Mouse (Mus musculus) neural tube, postnatal 0 days (tissue): ENCODE data around the gene Spi1. TPM values are rescaled to one million over a fixed set of nuclear protein-coding genes. Genes with fewer than 3 reads are reported as not detected.

ENCODE experiments used
- polyA plus RNA-seq: library from polyadenylated mRNA; unstranded; fragments of >200 nt; fragmentation: Nextera tagmentation; extraction: Ambion mirVana; gene quantifications from 2 replicates; pipeline ENCODE4 v1.2.1, GENCODE M21; 2015

Gene Spi1
- 7.3 and 7.9 TPM in 2 replicates for polyA plus RNA-seq

DNA sequence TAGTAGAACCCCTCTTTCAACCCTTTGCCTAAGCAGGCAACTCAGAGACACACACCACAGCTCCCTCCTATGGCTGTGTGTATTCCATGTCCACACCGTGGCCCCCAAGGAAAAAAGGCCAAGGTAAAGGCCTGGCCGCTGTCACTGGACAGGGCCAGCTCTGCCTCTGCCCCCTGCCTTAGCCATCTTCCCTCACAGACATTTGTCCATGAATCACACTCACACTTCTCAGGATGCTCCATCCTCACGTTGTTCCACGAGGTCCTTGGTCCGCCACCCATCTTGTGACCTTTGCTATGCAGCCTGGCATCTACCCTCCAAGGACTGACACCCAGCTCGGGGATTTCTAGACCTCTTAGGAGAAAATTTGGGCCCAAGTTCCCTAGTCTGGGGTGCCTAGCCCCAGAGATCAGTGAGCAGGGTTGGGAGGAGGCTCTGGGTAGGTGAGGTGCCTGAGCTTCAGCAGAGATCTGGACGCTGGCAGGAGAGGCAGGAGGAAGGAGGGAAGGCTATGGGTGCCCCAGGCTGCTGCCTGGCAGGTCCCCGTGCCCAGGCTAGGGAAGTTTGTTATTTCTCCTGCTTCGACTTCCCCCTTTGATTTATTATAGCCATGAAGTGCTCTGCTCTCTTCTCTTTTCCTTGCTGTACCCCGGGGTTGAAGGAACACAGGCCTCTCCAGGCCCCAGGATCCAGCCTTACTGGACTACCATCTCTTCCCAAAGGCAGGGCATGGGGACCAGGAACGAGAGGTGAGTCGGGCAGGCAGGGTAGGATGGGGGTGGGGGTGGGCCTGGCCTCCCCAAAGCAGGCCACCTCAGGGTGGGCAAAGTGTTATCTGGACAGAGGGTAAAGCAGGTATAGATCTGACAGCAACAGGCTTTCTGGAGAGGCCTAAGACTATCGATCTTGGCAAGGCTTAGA, at the start of gene Spi1:
TSS of gene Spi1 (plus strand) at position 616 of the 921 bp plus-strand sequence.

DNA sequence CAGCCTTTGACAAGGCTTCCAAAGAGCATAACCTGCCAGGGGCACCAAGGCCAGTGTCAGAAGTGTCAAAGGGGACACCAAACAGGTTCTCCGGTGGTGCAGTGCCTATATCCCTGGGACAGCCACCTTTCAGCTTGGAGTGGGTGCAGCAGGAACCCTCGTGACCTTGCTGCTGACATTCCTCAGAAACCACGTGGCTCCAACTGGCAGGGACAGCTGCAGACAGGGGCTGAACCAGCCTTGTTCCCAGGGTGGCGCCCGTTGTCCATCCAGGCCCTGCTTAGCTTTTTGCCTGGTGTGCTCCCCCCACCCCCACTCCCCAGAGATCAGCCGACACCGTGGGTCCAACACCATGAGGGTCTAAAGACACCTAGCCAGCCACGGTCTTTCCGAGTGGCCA, 46.8 kb upstream of the Spi1 start, which contains the start of gene Rapsn:
TSS of gene Rapsn (plus strand) at position 236 of the 400 bp plus-strand sequence.

DNA sequence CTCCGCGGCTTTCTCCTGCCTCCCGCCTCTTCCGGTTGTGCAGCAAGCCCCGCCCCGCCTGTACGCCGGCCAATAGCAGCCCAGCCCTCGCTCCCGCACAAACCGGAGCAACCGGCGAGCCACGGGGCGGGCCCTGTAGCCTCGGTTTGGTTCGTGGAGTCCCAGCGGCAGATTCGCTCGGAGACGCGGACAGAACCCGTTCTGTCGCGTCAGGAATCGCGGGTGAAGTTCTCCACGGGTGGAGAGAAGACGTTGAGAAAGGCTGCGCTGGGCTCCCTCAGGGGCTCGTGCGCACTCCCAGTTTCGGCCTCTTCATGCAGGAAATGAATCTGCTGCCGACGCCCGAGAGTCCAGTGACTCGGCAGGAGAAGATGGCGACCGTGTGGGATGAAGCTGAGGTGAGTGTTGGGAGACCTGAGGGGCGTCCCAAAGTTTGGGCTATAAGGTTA, 28.2 kb upstream of the Spi1 start, which contains the start of gene Psmc3:
TSS of gene Psmc3 (plus strand) at position 76 of the 449 bp plus-strand sequence.

DNA sequence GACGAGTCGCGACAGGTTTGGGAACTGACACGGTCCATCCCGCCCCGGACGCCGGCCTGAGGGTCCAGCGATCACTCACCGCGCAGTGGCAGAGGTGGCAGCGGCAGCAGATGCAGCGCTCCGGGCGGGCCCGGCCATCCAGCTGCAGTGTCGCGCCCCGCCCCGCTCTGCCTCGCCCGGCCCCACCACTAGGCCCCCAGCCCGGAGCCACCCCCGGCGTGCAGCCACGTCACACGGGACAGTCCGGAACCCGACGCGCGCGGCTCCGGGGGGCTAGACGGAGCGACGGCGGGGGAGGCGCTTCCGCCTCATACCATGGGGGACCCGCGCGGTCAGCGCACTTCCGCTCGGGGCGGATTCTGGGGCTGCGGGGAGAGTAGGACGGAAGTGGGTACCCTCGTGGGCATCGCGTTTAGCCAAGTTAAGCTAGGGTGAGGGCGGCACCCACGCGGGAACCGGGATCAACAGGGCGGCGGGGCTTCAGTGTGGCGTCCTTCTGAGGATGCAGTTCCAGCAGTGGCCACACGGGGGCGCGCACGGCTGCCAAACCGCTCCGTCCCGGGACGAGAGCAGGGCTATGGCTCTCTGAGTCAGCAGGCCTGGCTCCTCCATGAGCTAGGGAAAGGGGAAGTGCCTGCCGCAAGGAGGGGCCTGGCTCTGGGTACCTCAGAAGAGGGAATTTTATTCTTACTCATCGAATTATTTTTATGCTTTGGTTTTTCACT, 12.0 kb upstream of the Spi1 start, which contains the start of gene Slc39a13:
TSS of gene Slc39a13 (minus strand) at position 342 of the 725 bp plus-strand sequence.

DNA sequence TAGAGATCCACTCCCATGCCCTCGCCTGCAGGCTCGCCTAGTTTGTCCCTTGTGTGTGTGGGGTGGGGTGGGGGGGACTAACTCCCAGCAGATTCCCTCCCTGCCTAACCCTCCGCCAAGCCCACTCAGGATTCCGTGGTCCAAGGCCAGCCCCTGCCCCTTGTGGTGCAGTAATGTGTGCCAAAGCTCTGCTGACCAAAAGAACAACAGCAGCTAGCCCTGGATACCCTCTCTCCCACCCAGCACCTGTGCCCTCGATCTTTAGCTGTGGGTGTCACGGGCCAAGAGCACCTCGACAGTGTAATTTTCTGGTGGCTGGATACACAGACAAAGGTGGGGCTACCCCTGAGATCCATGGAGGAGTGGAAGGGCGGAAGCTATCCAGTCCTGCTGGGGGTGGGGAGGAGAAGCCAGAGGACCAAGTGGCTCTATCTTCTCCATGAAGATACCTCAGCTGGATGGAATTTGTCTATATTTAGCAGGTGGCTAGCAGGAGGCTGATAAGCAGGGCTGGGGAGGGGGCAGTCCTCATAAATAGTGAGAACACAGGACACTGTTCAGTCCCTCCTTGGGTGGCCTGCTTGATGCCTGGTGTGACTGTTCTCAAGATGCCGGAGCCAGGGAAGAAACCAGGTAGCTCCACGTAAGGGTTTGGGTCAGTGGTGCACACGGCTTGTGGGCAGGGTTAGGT, 35.5 kb downstream of the Spi1 start, which contains the start of gene Mybpc3:
TSS of gene Mybpc3 (plus strand) at position 560 of the 691 bp plus-strand sequence.

Other genes with a start within 250 kb of the Spi1 start
- 208 and 216 TPM in 2 replicates for gene Mtch2, start 235.2 kb upstream of the Spi1 start, polyA plus RNA-seq
- 325 and 366 TPM in 2 replicates for gene C1qtnf4, start 196.5 kb upstream of the Spi1 start, polyA plus RNA-seq
- 39.9 and 40.1 TPM in 2 replicates for gene Kbtbd4, start 177.7 kb upstream of the Spi1 start, polyA plus RNA-seq
- gene Ndufs3, start 177.6 kb upstream of the Spi1 start, polyA plus RNA-seq = 280 and 302 TPM in 2 replicates
- 49.7 and 53.5 TPM in 2 replicates for gene Celf1, start 142.0 kb upstream of the Spi1 start, polyA plus RNA-seq
- 1.3 and 1.5 TPM in 2 replicates for gene Rapsn, start 46.8 kb upstream of the Spi1 start, polyA plus RNA-seq
- gene Psmc3, start 28.4 kb upstream of the Spi1 start, polyA plus RNA-seq = 229 and 245 TPM in 2 replicates
- 28.0 and 30.3 TPM in 2 replicates for gene Slc39a13, start 12.0 kb upstream of the Spi1 start, polyA plus RNA-seq
- gene Mybpc3, start 35.8 kb downstream of the Spi1 start, polyA plus RNA-seq = 0.09 TPM in 1 of 2 replicates, not detected in the other
- 31.9 and 36.3 TPM in 2 replicates for gene Madd, start 101.4 kb downstream of the Spi1 start, polyA plus RNA-seq
- gene Nr1h3, start 120.4 kb downstream of the Spi1 start, polyA plus RNA-seq = 2.1 and 2.5 TPM in 2 replicates
- gene Acp2, start 120.5 kb downstream of the Spi1 start, polyA plus RNA-seq = 29.8 and 31.3 TPM in 2 replicates
- 11.7 and 13.5 TPM in 2 replicates for gene Ddb2, start 154.6 kb downstream of the Spi1 start, polyA plus RNA-seq
- gene Pacsin3, start 173.6 kb downstream of the Spi1 start, polyA plus RNA-seq = 28.1 and 28.7 TPM in 2 replicates
- gene Arfgap2, start 182.6 kb downstream of the Spi1 start, polyA plus RNA-seq = 51.3 and 54.3 TPM in 2 replicates